Mouse (Mus musculus) layer of hippocampus, adult 2 months (tissue): Measurements from ENCODE around the gene Mapk8ip1. TPM values are rescaled to one million over a fixed set of nuclear protein-coding genes. Genes with fewer than 3 reads are reported as not detected.

Experiments
- DNase-seq, 2 experiments: peaks; one replicate each; pipeline ENCODE4 v3.0.0; 2022; ENCODE audit warnings: low spot score in 2 of 2
- H3K27ac ChIP-seq: fragments of 200-600 bp; 2 replicates; pipeline ENCODE4 v1.8.1; 2022
- H3K4me3 ChIP-seq: fragments of 200-600 bp; 2 replicates; pipeline ENCODE4 v1.8.1; 2022; ENCODE audit warnings: mild to moderate bottlenecking
- CTCF ChIP-seq: fragments of 200-600 bp; conservative IDR thresholded peaks from 2 replicates; pipeline ENCODE4 v1.8.1; 2022; ENCODE audit warnings: antibody characterized with exemption, mild to moderate bottlenecking, moderate library complexity
- total RNA-seq, 2 experiments: library from RNA; stranded (reverse); gene quantifications; 2 replicates each; pipeline ENCODE4 v1.2.3; 2021

Mapk8ip1 gene
- total RNA-seq, 2 experiments from 2014 or later = 338 to 354 TPM

DNA sequence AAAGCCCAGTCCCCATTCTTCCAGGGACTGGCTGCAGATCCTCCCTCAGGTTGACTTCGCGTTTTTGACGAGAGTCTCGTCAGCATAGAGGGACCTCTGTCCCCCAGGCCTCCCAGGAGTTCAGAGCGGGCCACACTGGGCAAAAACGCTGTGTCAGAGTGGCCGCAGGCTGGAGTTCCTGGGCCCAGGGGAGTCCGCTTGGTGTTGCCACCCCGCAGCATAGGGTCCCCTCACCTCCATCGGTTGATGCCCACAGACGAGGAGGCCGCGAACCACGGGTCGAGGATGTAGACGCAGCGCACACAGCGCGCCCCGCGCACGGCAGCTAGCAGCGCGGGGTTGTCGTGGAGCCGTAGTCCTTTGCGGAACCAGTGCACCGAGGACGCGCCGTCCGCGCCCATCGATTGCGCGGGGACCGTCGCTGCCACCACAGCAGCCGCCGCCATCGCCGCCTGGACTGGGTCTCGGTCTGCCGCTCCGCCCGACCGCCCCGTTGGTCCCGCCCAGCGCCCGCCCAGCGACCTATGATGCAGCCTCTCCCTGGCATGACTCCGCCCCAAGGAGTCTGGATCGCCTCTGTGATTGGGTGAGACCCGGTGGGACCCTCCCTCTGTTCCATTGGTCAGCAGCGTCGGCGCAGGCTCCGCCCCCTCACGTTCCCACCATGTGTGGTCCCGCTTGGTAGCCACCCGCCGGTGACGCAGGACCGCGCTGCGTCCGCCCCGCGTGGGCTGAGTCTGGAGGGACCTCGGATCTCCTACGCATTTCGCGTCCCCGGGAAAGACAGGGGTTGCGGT is 32.7 kb upstream of the Mapk8ip1 start, which contains the start of gene Cry2:
TSS of gene Cry2 (minus strand) at position 466 of the 797 bp plus-strand sequence.
- TF ChIP-seq CTCF = no peak
- Histone ChIP-seq H3K4me3 (peak within 1 kb of the TSS; percentile 81), H3K27ac (peak within 1 kb of the TSS; percentile 96)
- peak; percentile 99 for DNase-seq

DNA sequence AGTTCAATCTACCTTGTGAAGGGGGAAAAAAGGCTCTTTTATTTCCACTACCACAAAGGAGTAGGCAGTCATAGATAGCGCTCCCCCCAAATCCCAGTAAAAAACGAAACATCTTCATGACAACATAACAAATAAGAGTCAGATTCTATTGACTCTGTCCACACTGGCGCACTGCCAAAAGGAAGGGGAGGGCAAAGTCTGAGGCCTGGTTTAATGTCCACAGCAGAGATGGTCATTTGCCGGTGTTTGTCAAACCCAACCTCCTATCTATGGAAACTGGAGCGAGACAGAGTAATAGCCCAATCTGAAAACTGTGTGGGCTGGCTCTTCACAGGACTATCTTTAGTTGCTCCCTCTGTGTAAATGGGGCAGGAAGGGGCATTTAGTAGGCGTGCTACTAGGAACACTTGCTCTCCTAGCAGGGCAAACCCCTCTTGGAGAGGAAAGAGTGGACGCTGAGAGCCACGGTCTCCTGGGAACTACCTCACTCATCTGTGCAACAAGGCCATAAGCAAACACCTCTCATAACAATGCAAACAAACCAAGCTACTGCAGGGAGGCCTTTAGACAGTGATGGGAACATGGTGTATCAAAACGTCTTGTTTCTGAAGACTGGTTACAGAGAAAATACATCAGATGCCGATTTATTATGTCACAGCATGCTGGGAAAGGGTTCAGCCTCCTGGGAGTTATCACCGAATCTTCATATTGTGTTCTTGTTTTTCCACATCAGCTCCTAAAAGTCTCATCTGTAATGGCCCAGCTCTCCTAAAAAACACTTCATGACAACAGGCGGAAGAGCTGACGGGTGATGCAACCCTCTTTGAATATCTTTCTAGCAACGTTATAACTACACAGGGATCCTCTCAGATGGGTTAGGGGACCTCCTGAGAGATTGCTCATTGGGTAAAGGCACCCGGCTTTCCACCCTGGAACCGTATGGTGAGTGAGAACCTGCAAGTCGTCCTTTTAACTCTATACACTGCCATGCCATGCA is 31.5 kb upstream of the Mapk8ip1 start:
- no peak for DNase-seq
- Histone ChIP-seq H3K4me3 (peak overlapping the region; percentile 81), H3K27ac (peak overlapping the region; percentile 94)
- no peak for TF ChIP-seq CTCF

DNA sequence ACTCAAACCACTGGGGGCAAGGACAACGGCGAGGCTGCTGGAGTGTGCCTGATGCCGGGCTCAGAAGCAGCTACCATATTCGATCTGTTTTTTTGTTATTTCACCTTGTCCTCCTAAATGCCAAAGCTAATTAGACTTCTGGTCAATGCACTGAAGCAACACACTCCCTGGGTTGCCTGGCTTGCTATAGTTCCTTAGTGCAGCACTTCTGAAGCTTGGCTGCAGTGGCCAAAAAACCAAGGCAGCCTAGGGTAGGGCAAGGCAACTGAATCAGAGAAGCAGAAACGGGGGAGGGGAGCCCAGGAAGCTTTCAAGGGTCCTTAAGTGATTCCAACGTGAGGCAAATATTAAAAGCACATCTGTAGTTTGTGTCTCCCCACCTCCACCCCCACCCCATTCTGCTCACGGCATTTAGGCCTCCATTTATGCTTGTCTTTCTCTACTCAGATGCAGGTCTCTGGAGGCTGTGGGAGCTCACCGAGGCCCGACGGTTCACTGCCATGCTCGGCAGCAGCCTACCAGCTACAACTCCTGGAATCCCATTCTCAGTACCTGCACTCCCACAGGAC is 30.6 kb upstream of the Mapk8ip1 start:
- TF ChIP-seq CTCF = no peak
- Histone ChIP-seq H3K27ac (peak overlapping the region; percentile 94), H3K4me3 (peak overlapping the region; percentile 81)
- DNase-seq = no peak

DNA sequence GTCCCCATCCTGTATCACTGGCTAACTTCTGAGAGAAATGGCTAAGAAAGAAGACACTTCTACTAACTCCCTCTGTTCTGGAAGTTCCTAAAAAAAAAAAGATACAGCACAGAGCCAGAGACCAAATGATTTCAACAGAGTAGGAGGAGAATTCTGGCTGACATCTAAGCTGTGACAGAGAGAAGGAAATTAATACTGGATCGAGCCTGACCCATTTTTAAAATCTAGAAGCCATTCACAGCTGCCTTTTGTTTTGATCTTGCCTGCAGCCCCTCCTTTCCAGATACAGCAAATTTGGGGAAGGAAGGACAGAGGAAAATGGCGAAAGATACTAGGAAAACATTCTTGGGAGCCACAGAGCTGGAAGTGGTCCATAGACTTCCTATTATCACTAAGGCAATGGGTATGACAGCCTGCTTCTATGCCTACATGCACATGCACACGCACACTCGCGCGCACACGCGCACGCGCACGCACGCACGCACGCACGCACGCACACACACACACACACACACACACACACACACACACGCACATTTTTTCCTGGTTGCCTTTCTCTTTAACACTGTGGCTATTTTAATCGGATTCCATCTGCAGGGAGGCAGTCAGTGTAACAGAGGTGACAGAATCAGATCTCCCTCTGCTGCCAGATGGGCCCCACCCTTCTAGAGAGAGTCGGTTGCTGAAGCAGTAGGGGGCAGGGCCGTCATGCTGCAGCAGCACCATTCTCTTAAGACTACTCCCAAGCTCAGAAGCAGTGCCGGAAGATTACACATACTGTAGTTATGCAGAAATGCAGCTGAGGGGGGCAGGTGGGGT is 29.9 kb upstream of the Mapk8ip1 start:
- peak; percentile 64 to 69 for DNase-seq
- Histone ChIP-seq H3K4me3 (peak overlapping the region; percentile 81), H3K27ac (peak overlapping the region; percentile 94)
- no peak for TF ChIP-seq CTCF

- TF ChIP-seq CTCF = no peak
- H3K4me3 ChIP-seq = peak overlapping the region; percentile 81
- peak overlapping the region; percentile 94 for H3K27ac ChIP-seq
- no peak for DNase-seq
Observed at GRCm38 (mm10) chr2:92430089-92430488, 29.0 kb upstream of the Mapk8ip1 start.

GRCm38 (mm10) chr2:92427882-92428281 is 26.8 kb upstream of the Mapk8ip1 start:
- peak overlapping the region; percentile 94 for H3K27ac ChIP-seq
- peak; percentile 75 to 88 for DNase-seq
- no peak overlapping the region; the same call in 1 of the 2 replicates for H3K4me3 ChIP-seq
- TF ChIP-seq CTCF = no peak

DNA sequence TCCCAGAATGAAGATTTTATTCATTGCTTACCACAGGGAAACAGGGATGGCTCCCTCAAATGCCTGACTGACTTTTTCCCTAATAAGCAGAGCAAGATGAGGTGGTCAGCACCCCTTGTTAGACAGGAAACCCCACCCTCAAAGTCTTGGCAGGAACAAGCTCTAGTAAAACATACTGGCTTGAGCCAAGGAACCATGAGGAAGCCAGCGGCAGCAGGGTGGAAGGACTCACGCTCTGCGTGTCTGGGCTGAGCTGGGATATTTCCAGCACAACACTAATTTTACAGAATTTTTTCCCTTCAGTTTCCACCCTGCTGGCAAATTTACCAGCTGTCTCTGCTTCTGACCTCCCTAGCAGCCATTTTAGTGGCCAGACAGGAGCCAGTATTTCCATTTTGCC is 25.4 kb upstream of the Mapk8ip1 start:
- TF ChIP-seq CTCF = no peak
- H3K27ac ChIP-seq = peak overlapping the region; percentile 94
- peak overlapping the region; percentile 6; the same call in 1 of the 2 replicates for H3K4me3 ChIP-seq
- no peak for DNase-seq

GRCm38 (mm10) chr2:92425366-92425765 is 24.3 kb upstream of the Mapk8ip1 start:
- no peak for DNase-seq
- H3K27ac ChIP-seq = peak overlapping the region; percentile 94
- no peak overlapping the region for H3K4me3 ChIP-seq
- no peak for TF ChIP-seq CTCF

DNA sequence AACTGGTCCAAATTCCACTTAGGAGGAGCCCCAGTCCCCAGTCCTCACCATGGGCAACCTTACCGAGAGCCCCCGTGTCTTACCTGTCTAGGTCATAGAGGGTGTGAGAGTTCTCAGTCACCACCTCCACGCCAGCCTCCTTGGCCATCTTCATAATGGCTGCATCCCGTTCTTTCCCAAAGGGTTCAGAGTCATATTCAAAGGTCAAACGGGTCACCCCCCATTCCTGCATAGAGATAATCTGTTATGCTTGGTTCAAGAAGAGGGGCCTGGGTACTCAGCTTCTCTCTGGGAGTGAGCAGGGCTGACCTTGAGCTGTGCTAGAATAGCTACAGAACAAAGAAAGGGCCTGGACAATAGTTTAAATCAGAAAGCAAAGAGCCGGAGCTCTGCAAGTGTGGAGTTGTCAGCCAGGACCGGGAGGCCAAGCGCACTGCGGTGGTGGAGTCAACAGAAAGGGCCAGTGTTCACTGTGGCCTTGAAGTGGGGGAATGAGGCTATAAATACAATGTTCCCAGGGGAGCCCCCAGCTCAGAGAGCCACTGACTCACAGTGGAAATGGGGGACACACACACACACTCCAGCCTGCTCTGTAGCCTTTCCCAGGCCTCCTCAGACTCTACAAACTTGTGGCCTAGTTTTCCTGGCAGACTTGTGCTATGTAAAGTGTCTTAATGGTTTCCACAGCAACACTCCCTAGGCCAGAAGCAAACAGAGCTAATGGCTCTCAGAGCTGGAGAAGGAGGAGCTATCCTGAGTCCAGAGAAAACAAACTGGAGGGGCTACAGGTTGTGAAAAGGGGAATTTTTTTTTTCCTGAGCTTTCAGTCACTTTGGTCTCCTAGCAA is 23.6 kb upstream of the Mapk8ip1 start:
- Histone ChIP-seq H3K27ac (peak overlapping the region; percentile 94), H3K4me3 (no peak overlapping the region)
- DNase-seq = peak in 1 of 2 experiments; percentile 66
- no peak for TF ChIP-seq CTCF

- Histone ChIP-seq H3K4me3 (no peak overlapping the region; the same call in 1 of the 2 replicates), H3K27ac (peak overlapping the region; percentile 94)
- DNase-seq = peak; percentile 87 to 89
- no peak for TF ChIP-seq CTCF
Observed at GRCm38 (mm10) chr2:92423702-92424461, 22.8 kb upstream of the Mapk8ip1 start.
